In the genomic region with DNA sequence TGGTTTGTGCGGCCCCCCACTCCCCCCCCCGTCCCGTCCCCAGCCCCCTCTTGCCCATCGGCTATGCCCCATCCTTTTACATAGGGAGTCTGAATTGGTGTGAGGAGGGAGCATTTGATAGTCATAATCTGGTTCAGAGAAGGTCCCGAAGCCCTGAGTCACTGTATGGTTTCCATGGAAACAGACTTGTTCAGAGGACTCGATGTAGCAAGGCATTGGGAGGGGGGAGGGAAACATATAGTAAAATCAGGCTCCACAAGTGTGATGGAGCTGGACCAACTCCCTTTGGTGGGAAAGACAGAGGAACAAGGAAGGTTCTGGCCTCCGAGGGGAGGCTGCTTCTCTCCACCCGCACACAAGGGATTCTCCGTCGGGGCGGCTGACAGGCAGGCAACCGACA, we compare ENCODE assay signal across 13 mouse cellular contexts. TPM values are rescaled to one million over a fixed set of nuclear protein-coding genes. Genes with fewer than 3 reads are reported as not detected.
DNase-seq lines count a peak whose midpoint lies in the region; ATAC-seq and TF ChIP-seq lines count a peak whose summit lies in the region.
"Had no signal": no experiment of that assay in that cellular context is flagged by ENCODE, and none has a peak within 500 bp of the region (broad histone marks: within the 10 kb centered on the region; RNA-seq: fewer than 3 reads in every experiment).

No protein-coding gene starts in this region.

- H3K4me3 ChIP-seq in left cerebral cortex, adult 2 months, result peak overlapping the region; percentile 78
- H3K4me3 ChIP-seq in embryonic facial prominence, embryonic 10.5 days, result 0 out of 2 replicates have a peak overlapping the region, but pooled peaks have one; percentile 25
- peak overlapping the region; percentile 77 for H3K4me3 ChIP-seq in hindbrain, embryonic 13.5 days
- H3K4me3 ChIP-seq in neural tube, embryonic 15.5 days (replicated peaks), result peak overlapping the region; percentile 77
- H3K4me3 ChIP-seq: gastrocnemius, adult 2 months; limb, embryonic 12.5 days had no signal

- WGBS in embryonic facial prominence, embryonic 10.5 days, result 25% methylated on average over 12 of the region's 12 CpGs
- 17% methylated on average over 12 of the region's 12 CpGs for WGBS in hindbrain, embryonic 13.5 days
- WGBS in neural tube, embryonic 15.5 days, result 15% methylated on average over 12 of the region's 12 CpGs

- H3K9me3 ChIP-seq in embryonic facial prominence, embryonic 10.5 days, result no peaks in the 10 kb centered on the region
- H3K9me3 ChIP-seq in hindbrain, embryonic 13.5 days, result no peaks in the 10 kb centered on the region
- H3K9me3 ChIP-seq in neural tube, embryonic 15.5 days (replicated peaks), result no peaks in the 10 kb centered on the region
- H3K9me3 ChIP-seq: limb, embryonic 12.5 days had no signal

- H3K9ac ChIP-seq in hindbrain, embryonic 13.5 days, result peak overlapping the region; percentile 46; the same call in 1 of the 2 replicates
- H3K9ac ChIP-seq in neural tube, embryonic 15.5 days (replicated peaks), result no peak overlapping the region
- H3K9ac ChIP-seq: limb, embryonic 12.5 days had no signal

- no peaks in the 10 kb centered on the region for H3K36me3 ChIP-seq in embryonic facial prominence, embryonic 10.5 days (replicated peaks)
- no peaks in the 10 kb centered on the region for H3K36me3 ChIP-seq in hindbrain, embryonic 13.5 days
- no peaks in the 10 kb centered on the region for H3K36me3 ChIP-seq in neural tube, embryonic 15.5 days
- H3K36me3 ChIP-seq: limb, embryonic 12.5 days had no signal

- H3K4me2 ChIP-seq in hindbrain, embryonic 13.5 days, result peak overlapping the region; percentile 96
- peak overlapping the region; percentile 92 for H3K4me2 ChIP-seq in neural tube, embryonic 15.5 days

- no peak for DNase-seq in left cerebral cortex, adult 2 months (ENCODE audit: extremely low spot score in 1 of 2, low spot score in 2 of 2)
- no peak for DNase-seq in left cerebral cortex, adult 8-10 months (ENCODE audit: low spot score in 2 of 2)
- DNase-seq in embryonic facial prominence, embryonic 10.5 days (ENCODE audit: low spot score), result no peak
- DNase-seq in urinary bladder, adult 18-20 months (ENCODE audit: low spot score in 2 of 2), result no peak
- DNase-seq in left cerebral cortex, postnatal 36 days (ENCODE audit: low spot score in 2 of 2), result no peak
- DNase-seq: cerebellum, adult 11 months; gastrocnemius, adult 2 months had no signal

- H3K27ac ChIP-seq in left cerebral cortex, adult 2 months, result peak overlapping the region; percentile 94
- no peak overlapping the region for H3K27ac ChIP-seq in embryonic facial prominence, embryonic 10.5 days (replicated peaks)
- no peak overlapping the region for H3K27ac ChIP-seq in hindbrain, embryonic 13.5 days
- no peak overlapping the region for H3K27ac ChIP-seq in neural tube, embryonic 15.5 days (replicated peaks)
- H3K27ac ChIP-seq: gastrocnemius, adult 2 months; limb, embryonic 12.5 days; stomach, postnatal 0 days had no signal

- no peak; the same call in 1 of the 2 replicates for ATAC-seq in hindbrain, embryonic 13.5 days (ENCODE audit: low FRiP score)
- no peak for ATAC-seq in neural tube, embryonic 15.5 days (ENCODE audit: low FRiP score)
- no peak for ATAC-seq in frontal cortex, adult (ENCODE audit: low TSS enrichment)
- ATAC-seq: CD4-positive, CD25-positive, alpha-beta regulatory T cell, adult 4 months had no signal

- intact Hi-C loops in left cerebral cortex, adult 2 months (cut with DNase I), result no loop called here
- intact Hi-C loops in left cerebral cortex, postnatal 36 days (cut with DNase I), result no loop called here

- H3K27me3 ChIP-seq in embryonic facial prominence, embryonic 10.5 days (replicated peaks; ENCODE audit: low read depth, poor library complexity, severe bottlenecking), result peaks cover 85% of the 10 kb centered on the region
- peaks cover 36% of the 10 kb centered on the region for H3K27me3 ChIP-seq in hindbrain, embryonic 13.5 days
- H3K27me3 ChIP-seq in neural tube, embryonic 15.5 days (replicated peaks), result no peaks in the 10 kb centered on the region; the same call in 1 of the 2 replicates

- no peak for TF ChIP-seq CTCF in left cerebral cortex, adult 2 months (IDR thresholded peaks at IDR 0.05)

- peaks cover 63% of the 10 kb centered on the region for H3K4me1 ChIP-seq in embryonic facial prominence, embryonic 10.5 days
- peaks cover 62% of the 10 kb centered on the region for H3K4me1 ChIP-seq in hindbrain, embryonic 13.5 days (replicated peaks)
- H3K4me1 ChIP-seq in neural tube, embryonic 15.5 days, result peaks cover 57% of the 10 kb centered on the region

RNA-seq across cellular contexts. Expression of gene Chst1, which starts 2.6 kb away (rescaled TPM):
- 100 to 1,000 TPM; 265 to 266 TPM for total RNA-seq in left cerebral cortex, adult 2 months (2021)
- total RNA-seq in left cerebral cortex, adult 8-10 months (2022), result 100 to 1,000 TPM; 222 to 247 (median 229) TPM
- 2.5 TPM in 2 replicates for polyA plus RNA-seq in embryonic facial prominence, embryonic 10.5 days (2016; fragmentation: Nextera tagmentation; extraction: Ambion mirVana)
- polyA plus RNA-seq in hindbrain, embryonic 13.5 days (2015; fragmentation: Nextera tagmentation; extraction: Ambion mirVana), result 13.6 and 14.6 TPM in 2 replicates
- 24.0 and 25.2 TPM in 2 replicates for polyA plus RNA-seq in neural tube, embryonic 15.5 days (2015; fragmentation: Nextera tagmentation; extraction: Ambion mirVana)
- total RNA-seq in left cerebral cortex, postnatal 36 days (2021), result 100 to 1,000 TPM; 247 to 264 TPM

Comparison
In these comparisons a context has a peak if more than half of its experiments do, and no peak if none do; other contexts are left out.
1. H3K4me3 ChIP-seq: peak in every context shown above with its lines; median percentile 78 in left cerebral cortex, adult 2 months; 77 in hindbrain, embryonic 13.5 days; 77 in neural tube, embryonic 15.5 days; 25 in embryonic facial prominence, embryonic 10.5 days.